Mouse (Mus musculus): ENCODE measurements at regions not wholly inside any gene's neighbourhood (a gene's known extent, or its start where the extent isn't known, plus 50 kb on each side); places are given as distances from the start of the nearest gene placed in this dataset.

DNA sequence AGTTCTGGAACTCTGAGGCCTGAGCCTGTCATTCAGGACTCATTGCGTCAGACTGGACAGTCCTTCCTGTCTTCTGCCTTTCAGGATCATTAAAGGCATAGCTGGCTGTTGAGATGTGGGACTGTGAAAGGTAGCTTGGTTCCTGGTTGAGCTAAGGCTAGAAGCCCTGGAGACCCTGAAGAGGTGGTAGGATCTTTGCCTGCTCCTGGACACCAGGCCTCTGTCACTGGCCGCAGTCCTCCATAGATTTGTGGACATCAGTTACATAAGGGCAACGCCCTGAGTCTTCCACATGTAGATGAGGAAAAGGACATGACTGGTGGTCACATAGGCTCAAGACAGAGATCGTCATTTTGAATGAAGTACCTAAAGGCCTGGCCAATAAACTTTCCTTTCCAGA lies 127.9 kb downstream of the Opa1 start:
- Histone ChIP-seq H3K9ac (ENCODE audit: low read depth, low read length) (no peak overlapping the region), H3K4me1 (replicated peaks; ENCODE audit: control insufficient read depth, insufficient read depth, low read length) (no peaks in the 10 kb centered on the region), H3K27me3 (replicated peaks; ENCODE audit: control insufficient read depth, insufficient read depth, low read length) (no peaks in the 10 kb centered on the region), H3K4me2 (no peak overlapping the region), H3K4me3 (ENCODE audit: low read depth, low read length) (no peak overlapping the region), H3K36me3 (ENCODE audit: control insufficient read depth, insufficient read depth, low read length) (no peaks in the 10 kb centered on the region), H3K27ac (ENCODE audit: low read depth, low read length) (no peak overlapping the region), H3K9me3 (ENCODE audit: control insufficient read depth, low read length) (no peaks in the 10 kb centered on the region)
- DNase-seq (ENCODE audit: low spot score), result no peak
- no peak for ATAC-seq (replicated peaks; ENCODE audit: low FRiP score)
- WGBS, result 80% methylated on average over 4 of the region's 4 CpGs

DNA sequence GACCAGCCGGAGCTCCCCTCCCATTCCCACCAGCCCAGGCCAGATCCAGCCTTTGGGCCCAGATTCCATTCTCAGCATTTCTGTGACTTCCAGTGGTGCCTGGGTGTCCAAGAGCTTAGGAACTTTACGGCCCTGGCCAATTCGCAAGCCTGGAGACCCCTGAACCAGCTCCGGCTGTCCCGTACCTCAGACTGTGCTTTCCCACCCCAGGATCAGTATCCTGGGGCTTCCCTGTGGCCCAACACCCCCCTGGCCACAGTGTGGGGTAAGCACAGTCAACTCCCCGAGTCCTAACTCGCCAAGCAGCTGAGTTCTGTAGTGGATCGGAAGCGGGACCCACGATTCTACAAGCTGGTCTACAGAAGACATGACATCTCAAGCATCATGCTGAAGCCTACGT lies 128.5 kb downstream of the Opa1 start:
- no peaks in the 10 kb centered on the region for H3K36me3 ChIP-seq (ENCODE audit: control insufficient read depth, insufficient read depth, low read length)
- H3K4me1 ChIP-seq (replicated peaks; ENCODE audit: control insufficient read depth, insufficient read depth, low read length), result no peaks in the 10 kb centered on the region
- H3K27ac ChIP-seq (ENCODE audit: low read depth, low read length), result no peak overlapping the region
- no peak overlapping the region for H3K9ac ChIP-seq (ENCODE audit: low read depth, low read length)
- DNase-seq (ENCODE audit: low spot score) (no peak), ATAC-seq (replicated peaks; ENCODE audit: low FRiP score) (no peak)
- H3K4me3 ChIP-seq (ENCODE audit: low read depth, low read length), result no peak overlapping the region
- 86% methylated on average over 11 of the region's 11 CpGs for WGBS
- no peaks in the 10 kb centered on the region for H3K27me3 ChIP-seq (replicated peaks; ENCODE audit: control insufficient read depth, insufficient read depth, low read length)
- H3K4me2 ChIP-seq, result no peak overlapping the region
- H3K9me3 ChIP-seq (ENCODE audit: control insufficient read depth, low read length), result no peaks in the 10 kb centered on the region

DNA sequence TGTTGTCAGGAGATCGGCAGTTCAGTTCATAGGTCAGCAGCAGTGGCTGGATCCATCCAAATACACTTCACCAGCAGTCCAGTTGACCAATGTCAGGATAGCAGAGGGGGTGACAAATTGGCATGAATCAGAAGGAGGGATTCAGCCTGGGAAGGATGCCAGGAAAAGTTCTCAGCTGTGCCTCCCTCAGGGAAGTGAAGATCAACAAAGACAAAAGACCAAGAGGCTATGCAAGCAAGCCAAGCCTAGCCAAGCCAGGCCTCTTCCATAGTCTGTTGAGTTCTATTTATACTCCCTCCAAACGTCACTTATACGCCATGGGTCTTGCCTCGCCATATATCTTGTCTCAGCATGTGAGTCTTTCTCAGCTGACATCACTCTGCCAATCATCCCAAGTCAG lies 129.9 kb downstream of the Opa1 start:
- H3K4me1 ChIP-seq (replicated peaks; ENCODE audit: control insufficient read depth, insufficient read depth, low read length), result no peaks in the 10 kb centered on the region
- DNase-seq (ENCODE audit: low spot score) (no peak), ATAC-seq (replicated peaks; ENCODE audit: low FRiP score) (no peak)
- H3K4me2 ChIP-seq, result no peak overlapping the region
- no peaks in the 10 kb centered on the region for H3K9me3 ChIP-seq (ENCODE audit: control insufficient read depth, low read length)
- 77% methylated on average over 4 of the region's 4 CpGs for WGBS
- no peak overlapping the region for H3K27ac ChIP-seq (ENCODE audit: low read depth, low read length)
- H3K27me3 ChIP-seq (replicated peaks; ENCODE audit: control insufficient read depth, insufficient read depth, low read length), result no peaks in the 10 kb centered on the region
- H3K36me3 ChIP-seq (ENCODE audit: control insufficient read depth, insufficient read depth, low read length), result no peaks in the 10 kb centered on the region
- no peak overlapping the region for H3K9ac ChIP-seq (ENCODE audit: low read depth, low read length)
- H3K4me3 ChIP-seq (ENCODE audit: low read depth, low read length), result no peak overlapping the region

DNA sequence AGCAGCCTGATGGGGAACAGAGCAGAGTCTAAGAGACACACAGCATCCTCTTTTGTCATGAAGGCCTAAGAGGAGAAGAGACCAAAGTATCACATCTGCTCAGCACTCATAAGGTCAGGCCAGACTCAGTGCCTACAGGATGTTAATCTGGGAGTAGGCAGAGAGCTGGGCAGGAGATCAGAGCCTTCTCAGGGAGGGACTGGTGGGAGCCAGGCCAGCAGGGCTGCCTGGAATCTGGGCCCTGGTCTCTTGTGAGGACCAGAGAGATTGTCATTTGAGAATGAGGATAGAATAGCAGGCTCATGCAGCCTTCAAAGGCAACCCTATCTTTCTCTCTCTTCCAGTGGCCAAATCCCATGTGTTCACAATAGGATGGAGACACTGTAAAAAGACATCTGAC lies 132.3 kb downstream of the Opa1 start:
- no peak overlapping the region for H3K27ac ChIP-seq (ENCODE audit: low read depth, low read length)
- H3K4me3 ChIP-seq (ENCODE audit: low read depth, low read length), result no peak overlapping the region
- H3K36me3 ChIP-seq (ENCODE audit: control insufficient read depth, insufficient read depth, low read length), result no peaks in the 10 kb centered on the region
- no peaks in the 10 kb centered on the region for H3K4me1 ChIP-seq (replicated peaks; ENCODE audit: control insufficient read depth, insufficient read depth, low read length)
- H3K27me3 ChIP-seq (replicated peaks; ENCODE audit: control insufficient read depth, insufficient read depth, low read length), result no peaks in the 10 kb centered on the region
- H3K9ac ChIP-seq (ENCODE audit: low read depth, low read length), result no peak overlapping the region
- H3K9me3 ChIP-seq (ENCODE audit: control insufficient read depth, low read length), result no peaks in the 10 kb centered on the region
- ATAC-seq (replicated peaks; ENCODE audit: low FRiP score) (no peak), DNase-seq (ENCODE audit: low spot score) (no peak)
- no peak overlapping the region for H3K4me2 ChIP-seq

DNA sequence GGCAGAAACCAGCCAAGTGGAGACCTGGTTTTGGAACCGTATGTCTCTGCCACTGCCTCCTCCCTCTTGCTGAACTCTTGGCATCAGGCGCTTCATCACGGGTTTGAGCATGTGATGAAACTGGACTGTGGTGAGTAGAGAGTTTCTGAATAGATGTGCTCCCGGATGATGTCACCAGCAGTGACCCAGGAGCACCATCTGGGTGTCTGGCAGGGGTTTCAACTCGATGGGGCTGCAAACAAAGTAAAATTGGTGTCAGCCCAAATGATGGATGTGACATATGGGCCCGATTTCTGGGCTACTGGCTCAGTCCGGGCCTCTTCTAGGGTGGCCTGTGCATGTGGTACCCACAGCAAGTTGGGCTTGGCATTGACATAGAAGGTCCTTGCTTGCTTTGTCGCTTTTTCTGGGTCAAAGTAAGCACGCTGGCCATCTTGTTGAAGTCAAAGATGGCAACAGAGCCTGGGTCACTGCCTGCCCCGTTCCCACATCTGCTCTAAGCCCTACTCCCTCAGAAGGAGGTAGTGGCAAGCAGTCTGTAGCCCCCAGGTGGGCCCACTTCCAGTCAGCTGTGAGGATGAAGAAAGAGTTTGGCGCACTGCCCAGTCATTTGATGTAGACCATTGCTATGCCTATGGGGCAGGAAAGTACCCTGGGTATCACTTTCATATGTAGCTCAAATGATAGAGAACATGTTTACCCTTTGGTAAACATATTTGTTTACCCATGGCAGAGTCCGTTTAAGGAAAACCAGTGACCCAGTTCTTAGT lies 133.0 kb downstream of the Opa1 start:
- Histone ChIP-seq H3K4me1 (replicated peaks; ENCODE audit: control insufficient read depth, insufficient read depth, low read length) (no peaks in the 10 kb centered on the region), H3K4me3 (ENCODE audit: low read depth, low read length) (no peak overlapping the region), H3K27me3 (replicated peaks; ENCODE audit: control insufficient read depth, insufficient read depth, low read length) (no peaks in the 10 kb centered on the region), H3K27ac (ENCODE audit: low read depth, low read length) (no peak overlapping the region), H3K4me2 (no peak overlapping the region), H3K36me3 (ENCODE audit: control insufficient read depth, insufficient read depth, low read length) (no peaks in the 10 kb centered on the region), H3K9me3 (ENCODE audit: control insufficient read depth, low read length) (no peaks in the 10 kb centered on the region), H3K9ac (ENCODE audit: low read depth, low read length) (no peak overlapping the region)
- DNase-seq (ENCODE audit: low spot score), result no peak
- no peak for ATAC-seq (replicated peaks; ENCODE audit: low FRiP score)
- WGBS, result 74% methylated on average over 12 of the region's 12 CpGs

DNA sequence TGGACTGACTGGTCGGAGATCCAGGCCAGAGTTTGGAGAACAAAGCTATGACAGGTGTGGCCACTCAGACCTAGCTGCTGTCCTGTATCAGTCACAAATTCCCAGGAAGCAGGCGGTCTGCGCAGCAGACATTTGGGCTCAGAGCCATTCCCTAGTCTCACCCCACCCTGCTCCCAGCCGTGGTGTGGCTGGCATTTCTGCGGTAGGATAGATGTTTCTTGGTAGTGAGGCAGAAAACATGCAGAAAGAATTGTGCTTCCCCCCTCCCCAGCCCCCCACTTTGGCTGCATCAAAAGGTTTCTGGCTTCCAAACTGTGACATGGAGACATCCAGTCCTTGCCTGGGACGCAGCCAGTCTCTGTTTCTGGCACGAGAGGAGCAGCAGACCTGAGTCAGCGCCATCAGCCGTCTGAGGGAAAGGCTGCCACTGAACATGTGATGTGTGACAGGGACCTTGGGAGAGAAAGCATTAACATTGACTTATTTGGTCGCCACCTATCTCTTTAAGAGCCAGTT lies 135.5 kb downstream of the Opa1 start:
- ATAC-seq (replicated peaks; ENCODE audit: low FRiP score) (no peak), DNase-seq (ENCODE audit: low spot score) (no peak)
- H3K4me3 ChIP-seq (ENCODE audit: low read depth, low read length), result no peak overlapping the region
- no peak overlapping the region for H3K27ac ChIP-seq (ENCODE audit: low read depth, low read length)
- H3K36me3 ChIP-seq (ENCODE audit: control insufficient read depth, insufficient read depth, low read length), result no peaks in the 10 kb centered on the region
- no peak overlapping the region for H3K4me2 ChIP-seq
- no peaks in the 10 kb centered on the region for H3K9me3 ChIP-seq (ENCODE audit: control insufficient read depth, low read length)
- 61% methylated on average over 10 of the region's 10 CpGs for WGBS
- no peaks in the 10 kb centered on the region for H3K4me1 ChIP-seq (replicated peaks; ENCODE audit: control insufficient read depth, insufficient read depth, low read length)
- H3K27me3 ChIP-seq (replicated peaks; ENCODE audit: control insufficient read depth, insufficient read depth, low read length), result no peaks in the 10 kb centered on the region
- no peak overlapping the region for H3K9ac ChIP-seq (ENCODE audit: low read depth, low read length)

DNA sequence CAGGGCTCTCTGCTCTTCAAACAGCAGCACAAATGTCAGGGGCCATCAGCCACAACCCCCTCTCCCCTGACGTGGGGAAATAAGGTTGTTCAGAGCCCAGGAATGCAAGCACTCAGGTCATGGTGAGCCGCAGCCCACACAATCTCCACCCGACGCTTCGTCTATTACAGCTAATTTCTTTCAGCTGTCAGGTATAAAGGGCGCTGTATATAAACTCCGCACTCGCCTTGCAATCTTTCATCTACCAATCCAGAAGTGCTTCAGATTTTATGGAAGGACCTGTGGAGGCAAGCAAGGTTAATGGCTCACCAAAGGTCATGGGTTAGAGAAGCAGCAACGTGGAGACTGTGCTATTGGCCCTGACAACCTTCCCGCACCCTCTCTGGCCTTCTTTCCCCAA lies 139.8 kb downstream of the Opa1 start:
- H3K9ac ChIP-seq (ENCODE audit: low read depth, low read length), result no peak overlapping the region
- no peak overlapping the region for H3K4me2 ChIP-seq
- 57% methylated on average over 10 of the region's 10 CpGs for WGBS
- no peaks in the 10 kb centered on the region for H3K27me3 ChIP-seq (replicated peaks; ENCODE audit: control insufficient read depth, insufficient read depth, low read length)
- no peak overlapping the region for H3K27ac ChIP-seq (ENCODE audit: low read depth, low read length)
- H3K4me3 ChIP-seq (ENCODE audit: low read depth, low read length), result no peak overlapping the region
- DNase-seq (ENCODE audit: low spot score), result no peak
- H3K36me3 ChIP-seq (ENCODE audit: control insufficient read depth, insufficient read depth, low read length), result no peaks in the 10 kb centered on the region
- H3K9me3 ChIP-seq (ENCODE audit: control insufficient read depth, low read length), result no peaks in the 10 kb centered on the region
- no peaks in the 10 kb centered on the region for H3K4me1 ChIP-seq (replicated peaks; ENCODE audit: control insufficient read depth, insufficient read depth, low read length)
- no peak for ATAC-seq (replicated peaks; ENCODE audit: low FRiP score)

DNA sequence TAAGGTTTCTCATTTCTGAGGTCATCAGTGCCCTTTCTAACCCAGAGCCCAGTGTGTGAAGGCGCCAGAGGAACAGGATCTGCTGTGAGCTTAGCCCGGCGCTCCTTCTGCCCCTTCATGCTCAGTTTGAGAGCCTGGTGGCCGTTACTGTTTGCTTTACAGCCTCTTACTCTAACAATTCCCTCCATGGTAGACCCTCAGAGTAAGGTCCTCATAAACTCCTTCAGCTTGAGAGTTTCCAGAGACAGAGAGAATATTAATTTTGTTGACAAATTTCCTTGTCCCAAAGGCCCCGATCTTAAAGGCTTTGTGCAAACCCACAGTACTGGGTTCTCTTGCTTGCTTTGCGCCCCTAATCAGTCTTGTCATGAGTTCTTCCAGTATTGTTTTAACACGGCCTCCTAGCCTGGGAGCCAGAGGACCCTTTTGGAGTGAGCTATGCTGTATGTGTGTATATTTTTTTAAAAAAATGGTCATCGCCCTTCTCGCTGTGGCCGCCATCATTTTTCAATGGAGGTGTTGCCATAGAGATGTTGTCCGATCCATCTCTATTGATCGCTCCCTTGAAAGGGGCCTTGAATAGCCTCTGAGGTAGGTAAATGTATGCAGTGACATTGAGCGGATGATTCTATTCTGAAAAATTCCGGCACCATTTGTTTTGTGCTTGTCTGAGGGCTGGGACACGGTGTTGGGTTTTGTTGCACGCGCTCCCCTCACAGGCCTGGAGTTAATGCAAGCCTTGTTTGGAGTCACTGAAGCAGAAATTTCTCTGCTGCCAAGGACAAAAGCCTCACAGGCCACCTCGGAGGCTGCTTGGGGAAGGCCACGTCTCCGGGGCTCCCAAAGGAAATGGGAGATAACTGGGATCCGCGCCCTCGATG lies 140.7 kb downstream of the Opa1 start:
- H3K36me3 ChIP-seq (ENCODE audit: control insufficient read depth, insufficient read depth, low read length), result no peaks in the 10 kb centered on the region
- H3K9ac ChIP-seq (ENCODE audit: low read depth, low read length), result no peak overlapping the region
- WGBS, result 81% methylated on average over 23 of the region's 23 CpGs
- no peaks in the 10 kb centered on the region for H3K4me1 ChIP-seq (replicated peaks; ENCODE audit: control insufficient read depth, insufficient read depth, low read length)
- no peak overlapping the region for H3K4me2 ChIP-seq
- ATAC-seq (replicated peaks; ENCODE audit: low FRiP score) (no peak), DNase-seq (ENCODE audit: low spot score) (no peak)
- no peaks in the 10 kb centered on the region for H3K27me3 ChIP-seq (replicated peaks; ENCODE audit: control insufficient read depth, insufficient read depth, low read length)
- no peak overlapping the region for H3K27ac ChIP-seq (ENCODE audit: low read depth, low read length)
- no peaks in the 10 kb centered on the region for H3K9me3 ChIP-seq (ENCODE audit: control insufficient read depth, low read length)
- H3K4me3 ChIP-seq (ENCODE audit: low read depth, low read length), result no peak overlapping the region

Measured in liver, embryonic 11.5 days (tissue).